Mouse (Mus musculus): ENCODE results near the gene Ttll8. TPM values are rescaled to one million over a fixed set of nuclear protein-coding genes. Genes with fewer than 3 reads are reported as not detected.

Gene Ttll8
- polyA plus RNA-seq, 1 experiment from 2014 or later = 0.11 TPM

DNA sequence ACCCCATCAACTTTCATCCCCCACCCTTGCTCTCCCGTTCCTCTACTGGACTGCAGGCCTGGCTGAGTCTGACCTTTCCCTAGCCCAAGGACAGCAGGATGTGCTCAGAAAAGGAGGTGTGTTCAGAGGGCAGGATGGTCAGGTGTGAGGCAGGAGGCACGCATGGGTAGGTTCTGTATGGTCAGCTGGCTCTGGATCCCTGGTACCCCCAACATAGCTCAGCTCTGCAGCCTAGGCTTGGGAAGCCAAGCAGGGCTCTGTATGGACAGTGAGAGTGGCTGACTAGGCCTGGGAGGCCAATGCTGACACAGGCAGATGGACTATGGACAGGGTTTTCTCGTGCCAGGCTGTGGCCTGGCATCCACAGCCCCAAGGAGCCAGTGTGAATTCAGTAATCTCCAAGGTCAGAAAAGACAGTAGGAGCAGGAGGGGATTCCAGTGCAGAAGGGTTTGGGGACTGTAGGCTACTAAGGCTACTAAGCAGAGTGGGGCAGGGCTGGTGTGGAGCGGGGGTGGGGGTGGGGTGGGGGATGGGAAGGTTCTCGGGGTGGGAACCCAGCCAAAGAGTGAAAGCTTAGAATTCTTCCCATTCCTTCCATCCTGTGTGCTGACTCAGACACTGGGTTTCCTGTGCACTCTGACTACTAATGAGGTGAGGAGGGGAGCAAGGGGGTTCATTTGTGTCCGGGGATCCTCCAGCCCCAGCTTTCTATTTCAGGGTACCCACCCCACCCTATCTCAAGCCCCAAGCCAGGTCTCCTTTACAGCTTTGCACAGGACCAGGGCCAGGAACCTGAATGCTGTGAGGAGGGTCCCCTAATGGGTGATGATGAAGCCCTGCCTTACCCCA, 99.9 kb downstream of the Ttll8 start:
- H3K9me3 ChIP-seq (ENCODE audit: control insufficient read depth, low read length) = no peaks in the 10 kb centered on the region
- H3K9ac ChIP-seq (replicated peaks; ENCODE audit: low read depth, low read length) = no peak overlapping the region; the same call in 1 of the 2 replicates
- H3K4me2 ChIP-seq (ENCODE audit: low read depth, low read length) = no peak overlapping the region
- H3K4me1 ChIP-seq (ENCODE audit: control insufficient read depth, insufficient read depth, low read length) = no peaks in the 10 kb centered on the region
- whole genome bisulfite sequencing = 62% methylated on average over 6 of the region's 6 CpGs
- no peak for ATAC-seq (ENCODE audit: low read depth)
- H3K27ac ChIP-seq (ENCODE audit: low read depth, low read length) = no peak overlapping the region
- no peaks in the 10 kb centered on the region for H3K36me3 ChIP-seq (ENCODE audit: control insufficient read depth, insufficient read depth, low read length)
- no peak overlapping the region for H3K4me3 ChIP-seq (ENCODE audit: low read depth, low read length)
- no peaks in the 10 kb centered on the region for H3K27me3 ChIP-seq (ENCODE audit: control insufficient read depth, insufficient read depth, low read length)

DNA sequence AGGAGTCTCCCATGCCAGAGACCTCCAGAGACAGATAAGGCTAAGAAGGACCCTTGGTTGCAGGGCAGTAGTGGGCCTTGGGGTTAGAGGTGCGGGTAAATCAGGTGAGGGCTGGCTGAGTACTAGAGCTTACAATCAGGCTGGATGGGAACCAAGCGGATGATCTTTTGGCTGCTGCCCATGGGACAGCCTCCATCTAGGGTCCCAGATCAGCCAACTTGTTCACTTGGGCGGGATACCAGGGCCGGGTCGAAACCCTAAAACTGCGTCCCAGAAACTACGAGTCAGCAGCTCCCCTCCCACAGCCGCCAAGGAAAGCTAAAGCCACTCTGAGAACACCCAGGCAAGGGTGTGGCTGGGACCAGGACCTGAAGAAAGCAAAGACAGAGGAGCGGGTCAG, 101.1 kb downstream of the Ttll8 start:
- H3K9me3 ChIP-seq (ENCODE audit: control insufficient read depth, low read length) = no peaks in the 10 kb centered on the region
- no peaks in the 10 kb centered on the region for H3K36me3 ChIP-seq (ENCODE audit: control insufficient read depth, insufficient read depth, low read length)
- H3K27ac ChIP-seq (ENCODE audit: low read depth, low read length) = no peak overlapping the region
- H3K27me3 ChIP-seq (ENCODE audit: control insufficient read depth, insufficient read depth, low read length) = no peaks in the 10 kb centered on the region
- no peaks in the 10 kb centered on the region for H3K4me1 ChIP-seq (ENCODE audit: control insufficient read depth, insufficient read depth, low read length)
- WGBS = 89% methylated on average over 9 of the region's 9 CpGs
- no peak overlapping the region for H3K4me2 ChIP-seq (ENCODE audit: low read depth, low read length)
- no peak overlapping the region for H3K4me3 ChIP-seq (ENCODE audit: low read depth, low read length)
- no peak for ATAC-seq (ENCODE audit: low read depth)
- H3K9ac ChIP-seq (replicated peaks; ENCODE audit: low read depth, low read length) = no peak overlapping the region

DNA sequence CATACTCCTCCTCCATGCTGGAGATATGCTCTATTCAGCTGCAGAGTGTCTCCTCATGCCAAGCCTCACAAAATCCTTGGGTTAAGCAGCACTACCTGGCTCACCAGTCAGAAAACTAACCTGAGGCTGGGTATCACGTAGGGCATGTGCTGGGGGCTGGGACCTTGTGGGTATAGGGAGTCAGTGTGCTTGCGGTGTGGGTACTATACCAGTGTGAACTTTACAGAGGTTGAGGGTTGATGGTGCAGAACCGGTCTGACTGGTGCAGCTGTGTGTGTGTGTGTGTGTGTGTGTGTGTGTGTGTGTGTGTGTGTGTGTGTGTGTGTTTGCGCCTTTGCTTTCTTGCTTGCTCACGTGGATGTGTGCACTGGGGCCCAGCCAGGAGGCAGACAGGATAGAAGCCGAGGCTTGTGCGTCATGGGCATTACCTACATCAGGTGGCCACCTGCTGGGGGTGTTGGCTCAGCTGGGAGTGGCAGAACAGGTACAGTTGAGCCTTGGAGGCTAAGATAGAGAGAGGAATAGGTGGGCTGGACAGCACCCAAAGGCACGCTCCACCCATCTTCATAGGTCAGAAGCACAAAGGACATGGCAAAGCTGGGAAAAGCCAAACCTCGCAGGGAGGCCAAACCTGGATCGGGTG, 102.6 kb downstream of the Ttll8 start:
- Histone ChIP-seq H3K27me3 (ENCODE audit: control insufficient read depth, insufficient read depth, low read length) (no peaks in the 10 kb centered on the region), H3K27ac (ENCODE audit: low read depth, low read length) (no peak overlapping the region), H3K4me1 (ENCODE audit: control insufficient read depth, insufficient read depth, low read length) (no peaks in the 10 kb centered on the region), H3K4me2 (ENCODE audit: low read depth, low read length) (no peak overlapping the region), H3K4me3 (ENCODE audit: low read depth, low read length) (no peak overlapping the region), H3K9me3 (ENCODE audit: control insufficient read depth, low read length) (no peaks in the 10 kb centered on the region), H3K36me3 (ENCODE audit: control insufficient read depth, insufficient read depth, low read length) (no peaks in the 10 kb centered on the region), H3K9ac (replicated peaks; ENCODE audit: low read depth, low read length) (no peak overlapping the region)
- no peak for ATAC-seq (ENCODE audit: low read depth)
- WGBS = 79% methylated on average over 10 of the region's 10 CpGs

DNA sequence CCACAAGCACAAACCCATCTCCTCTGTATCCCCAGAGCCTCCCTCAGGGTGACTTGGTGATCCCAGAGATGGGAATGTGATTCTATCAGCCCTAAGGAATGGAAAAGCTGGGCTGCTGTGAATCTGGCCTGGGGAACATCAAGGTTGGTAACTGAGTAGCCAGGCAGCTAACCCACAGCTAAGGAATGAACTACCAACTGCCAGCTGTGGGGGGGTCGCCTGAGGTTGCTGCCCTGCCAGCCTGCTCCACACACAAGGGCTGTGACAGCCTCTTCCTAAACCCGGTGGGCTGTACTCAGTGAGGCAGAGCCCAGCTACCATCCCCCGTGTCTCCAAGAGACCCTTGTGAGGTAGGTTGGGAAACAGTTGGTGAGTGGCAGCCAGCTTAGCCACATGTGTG, 103.1 kb downstream of the Ttll8 start:
- Histone ChIP-seq H3K9me3 (ENCODE audit: control insufficient read depth, low read length) (no peaks in the 10 kb centered on the region), H3K9ac (replicated peaks; ENCODE audit: low read depth, low read length) (no peak overlapping the region), H3K27me3 (ENCODE audit: control insufficient read depth, insufficient read depth, low read length) (no peaks in the 10 kb centered on the region), H3K4me1 (ENCODE audit: control insufficient read depth, insufficient read depth, low read length) (no peaks in the 10 kb centered on the region), H3K27ac (ENCODE audit: low read depth, low read length) (no peak overlapping the region), H3K4me2 (ENCODE audit: low read depth, low read length) (no peak overlapping the region), H3K36me3 (ENCODE audit: control insufficient read depth, insufficient read depth, low read length) (no peaks in the 10 kb centered on the region), H3K4me3 (ENCODE audit: low read depth, low read length) (no peak overlapping the region)
- 58% methylated on average over 3 of the region's 3 CpGs for WGBS
- no peak for ATAC-seq (ENCODE audit: low read depth)

DNA sequence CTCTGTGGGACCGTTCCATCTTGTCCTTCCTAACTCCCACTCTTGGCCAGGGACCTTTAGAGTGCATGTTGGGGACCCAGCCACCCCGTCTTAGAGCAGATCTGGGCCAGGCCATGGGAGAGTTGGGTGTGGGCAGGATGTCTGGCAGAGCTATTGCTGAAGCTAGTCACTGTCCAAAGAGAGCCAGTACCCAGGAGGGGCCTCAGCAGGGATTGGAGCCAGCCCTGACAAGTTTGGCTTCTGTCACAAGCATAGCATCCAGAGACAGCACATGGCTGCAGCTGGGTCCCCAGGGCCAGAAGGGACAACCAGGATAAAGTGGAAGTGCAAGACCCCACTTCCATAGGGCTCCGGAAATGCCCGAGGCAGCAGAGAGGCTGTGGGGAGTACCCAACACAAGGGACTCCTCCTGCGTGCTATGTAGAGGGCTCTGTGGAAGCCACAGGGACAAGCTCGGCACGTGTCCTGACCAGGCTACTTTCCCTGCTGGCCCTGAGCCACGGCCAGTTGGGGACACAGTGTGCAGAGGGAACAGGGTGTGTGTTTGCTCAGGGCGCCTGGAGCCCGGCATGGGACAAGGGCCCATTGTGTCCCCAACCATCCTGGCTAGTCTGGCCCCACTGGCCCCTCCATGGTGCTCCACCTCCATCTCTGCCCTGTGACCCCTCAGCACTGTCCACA, 103.9 kb downstream of the Ttll8 start:
- H3K36me3 ChIP-seq (ENCODE audit: control insufficient read depth, insufficient read depth, low read length) = no peaks in the 10 kb centered on the region
- no peaks in the 10 kb centered on the region for H3K9me3 ChIP-seq (ENCODE audit: control insufficient read depth, low read length)
- no peaks in the 10 kb centered on the region for H3K4me1 ChIP-seq (ENCODE audit: control insufficient read depth, insufficient read depth, low read length)
- no peak overlapping the region for H3K4me3 ChIP-seq (ENCODE audit: low read depth, low read length)
- H3K9ac ChIP-seq (replicated peaks; ENCODE audit: low read depth, low read length) = no peak overlapping the region
- peak; percentile 41 for ATAC-seq (ENCODE audit: low read depth)
- WGBS = 56% methylated on average over 10 of the region's 10 CpGs
- H3K4me2 ChIP-seq (ENCODE audit: low read depth, low read length) = no peak overlapping the region
- no peaks in the 10 kb centered on the region for H3K27me3 ChIP-seq (ENCODE audit: control insufficient read depth, insufficient read depth, low read length)
- H3K27ac ChIP-seq (ENCODE audit: low read depth, low read length) = no peak overlapping the region

DNA sequence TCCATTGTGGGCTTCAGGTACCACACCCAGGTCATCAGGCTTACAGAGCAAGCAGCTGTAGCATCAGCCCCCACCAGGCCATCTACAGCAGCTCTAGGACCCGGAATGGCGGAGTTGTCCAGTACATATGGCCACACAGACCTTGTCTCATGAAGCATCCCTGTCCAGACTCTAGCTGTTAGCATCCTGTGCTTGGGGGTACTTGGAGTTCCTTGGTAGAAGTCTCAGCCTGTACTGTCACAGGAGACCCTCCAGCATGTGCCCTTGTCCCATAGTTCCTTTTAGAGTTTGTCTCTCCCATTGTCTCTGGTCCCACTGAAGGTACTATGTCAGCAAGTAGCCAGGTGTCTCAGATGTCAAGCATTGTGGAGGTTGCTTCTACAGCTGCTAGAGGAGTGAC, 104.6 kb downstream of the Ttll8 start:
- Histone ChIP-seq H3K4me2 (ENCODE audit: low read depth, low read length) (no peak overlapping the region), H3K27ac (ENCODE audit: low read depth, low read length) (no peak overlapping the region), H3K4me3 (ENCODE audit: low read depth, low read length) (no peak overlapping the region), H3K27me3 (ENCODE audit: control insufficient read depth, insufficient read depth, low read length) (no peaks in the 10 kb centered on the region), H3K4me1 (ENCODE audit: control insufficient read depth, insufficient read depth, low read length) (no peaks in the 10 kb centered on the region), H3K9ac (replicated peaks; ENCODE audit: low read depth, low read length) (no peak overlapping the region), H3K9me3 (ENCODE audit: control insufficient read depth, low read length) (no peaks in the 10 kb centered on the region), H3K36me3 (ENCODE audit: control insufficient read depth, insufficient read depth, low read length) (no peaks in the 10 kb centered on the region)
- 98% methylated on average over 2 of the region's 2 CpGs for WGBS
- ATAC-seq (ENCODE audit: low read depth) = no peak

DNA sequence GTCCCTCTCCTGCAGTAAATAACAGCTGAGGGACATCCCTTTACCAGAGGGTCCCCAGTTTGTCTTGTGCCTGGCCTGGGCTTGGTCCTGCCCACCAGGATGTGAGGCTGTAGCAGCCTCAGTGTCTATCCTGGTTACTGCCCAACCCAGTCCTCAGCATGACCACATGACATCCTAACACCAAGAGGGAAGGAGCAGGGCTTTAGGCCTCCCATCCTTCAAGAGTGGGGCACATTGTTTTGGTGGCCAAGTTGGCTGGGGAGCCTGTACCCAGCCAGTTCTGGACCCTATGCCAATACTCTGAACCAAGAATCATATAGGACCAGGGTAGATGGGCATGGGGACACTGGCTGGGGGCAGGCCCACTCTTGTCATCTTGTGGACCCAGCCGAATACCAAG, 105.6 kb downstream of the Ttll8 start:
- Histone ChIP-seq H3K4me2 (ENCODE audit: low read depth, low read length) (no peak overlapping the region), H3K27me3 (ENCODE audit: control insufficient read depth, insufficient read depth, low read length) (no peaks in the 10 kb centered on the region), H3K9ac (replicated peaks; ENCODE audit: low read depth, low read length) (no peak overlapping the region), H3K4me3 (ENCODE audit: low read depth, low read length) (no peak overlapping the region), H3K27ac (ENCODE audit: low read depth, low read length) (no peak overlapping the region), H3K4me1 (ENCODE audit: control insufficient read depth, insufficient read depth, low read length) (no peaks in the 10 kb centered on the region), H3K9me3 (ENCODE audit: control insufficient read depth, low read length) (no peaks in the 10 kb centered on the region), H3K36me3 (ENCODE audit: control insufficient read depth, insufficient read depth, low read length) (no peaks in the 10 kb centered on the region)
- 100% methylated on average over 1 of the region's 1 CpGs for WGBS
- no peak for ATAC-seq (ENCODE audit: low read depth)

DNA sequence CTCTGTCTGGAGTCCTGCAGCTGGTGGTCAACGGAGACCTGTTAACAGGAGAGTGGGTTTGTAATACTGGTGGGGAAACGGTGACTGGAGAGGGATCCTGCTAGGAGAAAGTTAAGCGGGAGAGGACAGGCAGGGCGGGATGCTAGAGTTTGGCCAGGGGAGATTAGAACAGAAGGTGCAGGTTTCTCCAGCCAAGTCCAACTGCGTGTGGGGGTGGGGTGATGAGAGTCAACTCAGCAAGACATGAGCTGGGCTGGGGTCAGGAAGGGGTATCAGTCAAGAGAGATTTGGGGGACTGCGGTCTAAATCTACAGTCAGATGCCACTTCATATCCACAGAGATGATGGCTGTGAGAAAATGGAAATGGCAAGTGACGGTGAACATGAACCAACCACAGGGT, 109.3 kb downstream of the Ttll8 start:
- no peaks in the 10 kb centered on the region for H3K4me1 ChIP-seq (ENCODE audit: control insufficient read depth, insufficient read depth, low read length)

More for the DNA sequence above, 109.3 kb downstream of the Ttll8 start:
- 95% methylated on average over 7 of the region's 7 CpGs for WGBS
- no peak for ATAC-seq (ENCODE audit: low read depth)
- no peaks in the 10 kb centered on the region for H3K36me3 ChIP-seq (ENCODE audit: control insufficient read depth, insufficient read depth, low read length)
- H3K9ac ChIP-seq (replicated peaks; ENCODE audit: low read depth, low read length) = no peak overlapping the region
- H3K27ac ChIP-seq (ENCODE audit: low read depth, low read length) = no peak overlapping the region
- H3K4me3 ChIP-seq (ENCODE audit: low read depth, low read length) = no peak overlapping the region
- no peaks in the 10 kb centered on the region for H3K9me3 ChIP-seq (ENCODE audit: control insufficient read depth, low read length)
- no peak overlapping the region for H3K4me2 ChIP-seq (ENCODE audit: low read depth, low read length)
- H3K27me3 ChIP-seq (ENCODE audit: control insufficient read depth, insufficient read depth, low read length) = no peaks in the 10 kb centered on the region

Data from neural tube, embryonic 14.5 days (tissue).